Mouse (Mus musculus) G1E (cell line): ENCODE results near the gene Rbm28.

ENCODE experiments used
- CTCF ChIP-seq: IDR thresholded peaks from 2 replicates; pipeline ENCODE4 v1.5.1; 2012; ENCODE audit warnings: low read depth, low read length, inconsistent platforms, mixed read lengths
- GATA1 ChIP-seq: IDR thresholded peaks from 2 replicates; pipeline ENCODE4 v1.6.1; 2012; ENCODE audit warnings: borderline replicate concordance, low read length, inconsistent platforms, mixed read lengths

DNA sequence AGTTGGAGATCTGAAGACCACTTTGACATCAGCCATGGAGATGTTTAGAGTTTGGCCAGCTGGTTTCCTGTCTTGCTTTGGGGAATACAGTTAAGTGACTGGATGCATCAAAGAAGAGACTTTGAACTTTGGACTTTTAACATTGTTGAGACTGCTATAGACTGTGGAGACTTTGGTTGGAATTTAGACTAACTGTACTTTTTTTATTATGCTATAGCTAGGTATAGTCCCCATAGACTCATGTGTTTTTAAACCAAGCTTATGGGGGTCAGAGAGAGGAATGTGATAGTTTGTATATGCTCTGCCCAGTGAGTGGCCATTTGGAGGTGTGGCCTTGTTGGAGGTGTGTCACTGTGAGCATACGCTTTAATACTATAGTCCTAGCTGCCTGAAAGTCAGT lies 14.8 kb downstream of the Rbm28 start:
- TF ChIP-seq CTCF (no peak), GATA1 (no peak)
